Mouse (Mus musculus): ENCODE data around the gene Chp1. TPM values are rescaled to one million over a fixed set of nuclear protein-coding genes. Genes with fewer than 3 reads are reported as not detected.
"Not testable (repeated sequence)": the region's sequence is repeated elsewhere in the genome, so short reads cannot be mapped to it uniquely, and the experiment has no call there.

The Chp1 gene
- total RNA-seq (2021) = 237 and 265 TPM in 2 replicates
- long read RNA-seq, experiment 1, transcript Chp1-201 (7 exons, 2,609 nt) = major isoform, 163 of 207 reads
- long read RNA-seq, experiment 1, partial matches to known transcripts = 38 of 207 reads
- long read RNA-seq, experiment 1, other reads (novel, unspliced or antisense) = 6 of 207 reads
- long read RNA-seq, experiment 2, transcript Chp1-201 (7 exons, 2,609 nt) = major isoform, 102 of 152 reads
- long read RNA-seq, experiment 2, partial matches to known transcripts = 45 of 152 reads
- long read RNA-seq, experiment 2, other reads (novel, unspliced or antisense) = 5 of 152 reads

GRCm38 (mm10) chr2:119547522-119548370 lies at the start of gene Chp1, which contains the start of gene Exd1:
TSS of gene Chp1 (plus strand) at chr2:119547697.
TSS of gene Exd1 (minus strand) at chr2:119547627.
- DNase-seq = peak; percentile 100

- no peak for DNase-seq
Measured at GRCm38 (mm10) chr2:119498859-119499258, 48.6 kb upstream of the Chp1 start.

GRCm38 (mm10) chr2:119500965-119501652 lies 46.4 kb upstream of the Chp1 start:
- no peak for DNase-seq

GRCm38 (mm10) chr2:119507108-119507507 lies 40.4 kb upstream of the Chp1 start:
- peak; percentile 24 for DNase-seq

GRCm38 (mm10) chr2:119508518-119508917 lies 39.0 kb upstream of the Chp1 start:
- DNase-seq = not testable (repeated sequence)

- DNase-seq = no peak
Measured at GRCm38 (mm10) chr2:119510856-119511255, 36.6 kb upstream of the Chp1 start.

GRCm38 (mm10) chr2:119512292-119512691 lies 35.2 kb upstream of the Chp1 start:
- peak; percentile 18 for DNase-seq

- no peak for DNase-seq
Measured at GRCm38 (mm10) chr2:119514026-119514522, 33.4 kb upstream of the Chp1 start.

GRCm38 (mm10) chr2:119516811-119517210 lies 30.7 kb upstream of the Chp1 start:
- DNase-seq = no peak

GRCm38 (mm10) chr2:119520550-119520949 lies 26.9 kb upstream of the Chp1 start:
- DNase-seq = no peak

- peak; percentile 47 for DNase-seq
Measured at GRCm38 (mm10) chr2:119523836-119524235, 23.7 kb upstream of the Chp1 start.

GRCm38 (mm10) chr2:119525422-119525821 lies 22.1 kb upstream of the Chp1 start:
- DNase-seq = no peak

GRCm38 (mm10) chr2:119538802-119539201 lies 8.7 kb upstream of the Chp1 start:
- DNase-seq = no peak

GRCm38 (mm10) chr2:119542106-119542505 lies 5.4 kb upstream of the Chp1 start:
- DNase-seq = peak; percentile 82

GRCm38 (mm10) chr2:119543656-119544055 lies 3.8 kb upstream of the Chp1 start:
- no peak for DNase-seq

GRCm38 (mm10) chr2:119546848-119547521 lies 512 bp upstream of the Chp1 start:
- peak; percentile 95 for DNase-seq

- DNase-seq = no peak
Measured at GRCm38 (mm10) chr2:119548371-119548660, 819 bp downstream of the Chp1 start.

GRCm38 (mm10) chr2:119548691-119549090 lies 1.2 kb downstream of the Chp1 start:
- DNase-seq = peak; percentile 9

GRCm38 (mm10) chr2:119549678-119550077 lies 2.2 kb downstream of the Chp1 start:
- no peak for DNase-seq

- DNase-seq = no peak
Measured at GRCm38 (mm10) chr2:119558039-119558438, 10.5 kb downstream of the Chp1 start.

- DNase-seq = no peak
Measured at GRCm38 (mm10) chr2:119558737-119559340, 11.3 kb downstream of the Chp1 start.

- no peak for DNase-seq
Measured at GRCm38 (mm10) chr2:119561794-119562193, 14.3 kb downstream of the Chp1 start.

Data from adrenal gland, postnatal 14 days (tissue).